Mouse (Mus musculus) urinary bladder, postnatal 10 days (tissue): Measurements from ENCODE around the gene Gm21190.
"Not testable (repeated sequence)": the region's sequence is repeated elsewhere in the genome, so short reads cannot be mapped to it uniquely, and the experiment has no call there.

Source experiments
- DNase-seq: peaks from one replicate; pipeline ENCODE4 v3.0.0; 2022; ENCODE audit warnings: low spot score

Gene Gm21190

DNA sequence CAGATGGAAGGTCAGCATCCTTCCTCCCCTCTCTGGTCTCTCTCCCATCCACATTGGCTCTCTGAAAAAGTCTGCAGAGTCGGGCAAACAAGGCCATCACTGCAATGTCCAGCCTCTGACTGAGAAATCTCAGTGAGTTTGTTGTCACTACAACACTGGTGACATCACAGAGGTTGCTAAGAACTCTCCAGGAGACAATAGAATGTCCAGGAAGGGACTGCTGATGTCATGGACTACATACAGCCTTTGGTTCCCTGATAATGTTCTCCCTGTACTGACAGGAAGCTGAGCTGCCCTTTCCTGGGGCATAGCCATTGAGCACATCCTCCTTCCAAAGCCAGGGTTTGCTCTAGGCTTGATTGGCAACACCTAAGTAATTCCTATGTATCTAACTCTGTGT lies at the start of gene Gm21190:
Gm21190 (minus strand) TSS at position 101 of the 400 bp plus-strand sequence.
- DNase-seq = not testable (repeated sequence)

- DNase-seq = not testable (repeated sequence)
Observed at GRCm38 (mm10) chr5:15577033-15577432, 48.0 kb upstream of the Gm21190 start, which contains the start of gene Gm21083. Gene Gm21083 (plus strand): TSS chr5:15577333.

DNA sequence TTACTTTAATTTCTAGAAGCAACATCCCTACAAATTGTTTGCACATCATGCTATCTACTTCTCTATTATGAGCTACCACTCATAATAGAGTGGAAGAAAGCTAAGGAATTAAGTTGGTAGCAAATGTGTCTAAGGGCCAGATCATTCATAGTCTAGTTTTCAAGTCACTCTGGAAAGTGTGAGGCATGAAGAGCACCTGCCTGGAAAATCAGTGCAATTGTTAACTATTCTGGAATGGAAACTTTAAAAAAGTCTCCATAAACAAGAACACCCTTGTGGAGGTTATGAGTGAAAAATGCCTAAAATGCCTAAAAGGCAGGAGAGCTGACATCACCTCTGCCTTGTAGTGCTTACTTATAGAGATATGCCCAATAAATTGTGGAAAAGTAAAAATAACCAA lies 44.7 kb upstream of the Gm21190 start:
- not testable (repeated sequence) for DNase-seq

DNA sequence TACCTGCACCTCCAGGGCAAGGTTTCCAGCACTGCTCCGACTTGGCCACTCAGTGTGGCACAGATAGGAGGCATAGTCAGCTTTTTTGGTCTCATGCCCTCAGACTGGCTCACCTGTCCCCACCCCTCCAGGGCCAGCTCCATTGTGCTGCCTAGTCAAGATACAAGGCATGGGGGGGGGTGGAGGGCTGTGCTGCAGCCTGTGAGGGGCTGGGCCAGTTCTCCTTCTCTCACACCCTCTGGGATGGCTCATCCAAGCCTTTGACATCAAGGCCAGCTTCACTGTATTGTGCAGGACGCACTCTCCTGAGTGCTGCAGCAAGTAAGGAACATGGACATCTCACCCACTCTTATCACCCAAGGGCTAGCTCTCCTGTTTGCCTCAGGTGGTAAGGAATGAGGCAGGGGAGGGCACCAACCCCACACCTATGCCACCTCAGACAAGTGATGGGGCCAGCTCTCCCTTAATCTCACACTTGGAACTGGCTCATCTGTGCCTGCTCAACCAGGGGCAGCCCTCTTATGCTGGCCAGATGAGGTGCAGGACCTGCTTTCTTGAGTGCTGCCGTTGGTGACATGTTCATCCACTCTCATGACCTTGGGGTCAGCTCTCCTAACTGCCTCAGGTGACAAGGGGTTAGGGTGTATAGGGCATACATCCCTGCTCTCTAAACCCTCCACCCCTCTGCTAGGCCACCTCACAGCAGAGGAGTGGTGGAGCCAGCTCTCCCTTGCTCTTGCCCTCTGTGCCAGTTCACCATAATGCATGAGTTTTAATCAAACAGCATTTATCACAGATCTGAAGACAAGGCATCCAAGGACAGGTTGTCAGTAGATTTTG lies 32.6 kb upstream of the Gm21190 start:
- DNase-seq = not testable (repeated sequence)

DNA sequence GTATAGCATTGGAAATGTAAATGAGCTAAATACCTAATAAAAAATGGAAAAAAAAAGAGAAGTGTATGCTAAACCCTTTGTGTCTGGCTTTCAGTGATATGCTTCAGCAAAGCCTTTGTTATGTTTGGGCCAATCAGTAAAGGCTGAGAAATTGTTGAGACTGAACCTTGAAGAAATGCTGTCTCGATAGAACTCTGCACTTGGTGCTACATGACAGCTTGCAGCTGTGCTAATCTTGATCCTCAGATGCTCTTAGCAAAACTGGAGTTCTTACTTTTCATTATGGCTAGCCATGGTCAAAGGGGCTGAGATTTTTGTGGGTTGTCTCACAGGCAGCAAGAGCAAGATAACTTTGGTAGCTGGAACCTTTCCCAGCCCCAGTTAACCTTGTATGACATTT lies 29.6 kb upstream of the Gm21190 start:
- not testable (repeated sequence) for DNase-seq

- DNase-seq = not testable (repeated sequence)
Observed at GRCm38 (mm10) chr5:15549606-15550005, 20.6 kb upstream of the Gm21190 start.

GRCm38 (mm10) chr5:15549134-15549533 lies 20.1 kb upstream of the Gm21190 start:
- not testable (repeated sequence) for DNase-seq

GRCm38 (mm10) chr5:15548642-15549041 lies 19.6 kb upstream of the Gm21190 start:
- not testable (repeated sequence) for DNase-seq

GRCm38 (mm10) chr5:15522470-15522869 lies 6.6 kb downstream of the Gm21190 start:
- DNase-seq = not testable (repeated sequence)

DNA sequence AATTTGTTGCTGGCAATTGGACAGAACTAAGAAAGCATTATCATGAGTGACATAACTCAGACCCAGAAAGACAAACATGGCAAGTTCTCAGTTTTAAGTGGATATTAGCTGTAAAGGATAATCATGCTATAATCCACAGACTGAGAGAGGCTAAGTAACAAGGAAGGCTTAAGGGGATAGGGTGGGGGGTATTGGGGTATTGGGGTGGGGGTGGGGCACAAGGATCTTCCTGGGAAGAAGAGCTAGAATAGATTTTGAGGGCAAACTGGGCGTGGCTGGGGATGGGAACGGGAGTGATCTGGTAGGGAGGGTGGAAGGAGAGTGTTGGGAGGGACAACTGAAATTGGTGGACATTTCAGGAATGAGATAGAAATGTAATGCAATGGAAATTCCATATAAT lies 7.0 kb downstream of the Gm21190 start:
- not testable (repeated sequence) for DNase-seq

- DNase-seq = not testable (repeated sequence)
Observed at GRCm38 (mm10) chr5:15520418-15520817, 8.6 kb downstream of the Gm21190 start.

DNA sequence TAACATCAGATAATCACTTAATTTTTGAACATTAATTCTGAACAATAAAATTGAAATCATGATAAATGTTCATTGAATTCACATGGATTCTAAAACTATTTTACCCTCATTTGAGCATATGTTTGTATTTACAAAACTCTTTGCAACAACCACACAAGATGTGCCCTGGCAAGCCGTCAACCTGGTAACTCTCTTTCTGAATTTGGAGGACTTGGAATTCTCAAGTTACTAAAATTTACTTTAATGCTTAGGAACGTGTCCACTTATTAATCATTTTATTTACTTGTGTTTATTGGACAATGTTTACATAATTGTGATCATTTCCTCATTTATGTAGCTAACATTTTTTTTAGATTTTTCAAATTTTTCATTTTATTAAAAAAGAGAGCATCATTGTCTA lies 11.9 kb downstream of the Gm21190 start:
- DNase-seq = not testable (repeated sequence)

- not testable (repeated sequence) for DNase-seq
Observed at GRCm38 (mm10) chr5:15512236-15512635, 16.8 kb downstream of the Gm21190 start.

DNA sequence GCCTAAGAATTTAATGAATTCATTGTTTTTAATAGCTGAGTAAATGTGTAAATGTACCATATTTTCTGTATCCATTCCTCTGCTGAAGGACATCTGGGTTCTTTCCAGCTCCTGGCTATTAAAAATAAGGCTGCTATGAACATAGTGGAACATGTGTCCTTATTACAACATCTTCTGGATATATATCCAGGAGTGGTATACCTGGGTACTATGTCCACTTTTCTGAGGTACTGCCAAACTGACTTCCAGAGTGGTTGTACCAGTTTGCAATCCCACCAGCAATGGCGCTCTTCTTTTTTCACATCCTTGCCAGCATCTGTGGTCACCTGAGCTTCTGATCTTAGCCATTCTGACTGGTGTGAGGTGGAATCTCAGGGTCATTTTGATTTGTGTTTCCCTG lies 19.1 kb downstream of the Gm21190 start:
- not testable (repeated sequence) for DNase-seq

DNA sequence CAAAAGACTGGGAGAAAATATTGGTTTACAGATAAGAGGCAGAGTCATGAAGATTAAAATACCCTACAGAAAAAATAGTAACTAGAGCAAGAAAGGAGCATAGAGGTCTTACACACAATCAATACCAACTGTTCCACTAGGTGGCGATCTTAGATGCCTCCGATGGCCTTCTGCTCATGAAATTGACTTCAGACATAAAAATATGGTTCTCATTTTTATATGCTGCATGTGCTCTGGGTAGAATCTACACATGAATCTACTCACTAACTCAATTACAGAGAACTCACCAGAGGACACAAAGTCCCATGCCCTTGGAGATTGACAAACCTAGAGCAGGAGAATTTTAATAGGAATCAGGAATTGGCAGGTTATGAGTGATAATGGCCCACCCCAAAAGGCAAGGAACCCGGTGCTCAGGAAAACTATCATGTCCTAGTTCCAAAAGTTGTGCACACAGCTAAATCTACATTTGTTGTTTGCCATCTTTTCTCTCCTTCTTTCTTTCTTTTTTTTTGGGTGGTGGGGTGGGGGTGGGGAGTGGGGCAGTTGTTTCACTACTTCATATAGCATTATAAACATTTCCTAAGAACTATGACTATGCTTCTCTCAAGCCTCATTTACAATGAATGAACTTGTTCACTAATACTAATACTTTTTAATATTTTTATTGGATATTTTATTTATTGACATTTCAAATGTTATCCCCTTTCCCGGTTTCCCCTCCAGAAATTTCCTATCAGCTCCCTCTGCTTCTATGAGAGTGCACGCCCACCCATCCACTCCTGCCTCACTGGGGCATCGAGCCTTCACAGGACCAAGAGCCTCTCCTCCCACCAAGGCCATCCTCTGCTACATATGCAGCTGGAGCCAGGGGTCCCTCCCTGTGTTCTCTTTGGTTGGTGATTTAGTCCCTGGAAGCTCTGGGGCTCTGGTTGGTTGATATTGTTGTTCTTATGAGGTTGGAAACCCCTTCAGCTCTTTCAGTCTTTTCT lies 20.3 kb downstream of the Gm21190 start:
- peak; percentile 13 for DNase-seq

- not testable (repeated sequence) for DNase-seq
Observed at GRCm38 (mm10) chr5:15507757-15508459, 21.1 kb downstream of the Gm21190 start.

- no peak for DNase-seq
Observed at GRCm38 (mm10) chr5:15507309-15507619, 21.8 kb downstream of the Gm21190 start.

DNA sequence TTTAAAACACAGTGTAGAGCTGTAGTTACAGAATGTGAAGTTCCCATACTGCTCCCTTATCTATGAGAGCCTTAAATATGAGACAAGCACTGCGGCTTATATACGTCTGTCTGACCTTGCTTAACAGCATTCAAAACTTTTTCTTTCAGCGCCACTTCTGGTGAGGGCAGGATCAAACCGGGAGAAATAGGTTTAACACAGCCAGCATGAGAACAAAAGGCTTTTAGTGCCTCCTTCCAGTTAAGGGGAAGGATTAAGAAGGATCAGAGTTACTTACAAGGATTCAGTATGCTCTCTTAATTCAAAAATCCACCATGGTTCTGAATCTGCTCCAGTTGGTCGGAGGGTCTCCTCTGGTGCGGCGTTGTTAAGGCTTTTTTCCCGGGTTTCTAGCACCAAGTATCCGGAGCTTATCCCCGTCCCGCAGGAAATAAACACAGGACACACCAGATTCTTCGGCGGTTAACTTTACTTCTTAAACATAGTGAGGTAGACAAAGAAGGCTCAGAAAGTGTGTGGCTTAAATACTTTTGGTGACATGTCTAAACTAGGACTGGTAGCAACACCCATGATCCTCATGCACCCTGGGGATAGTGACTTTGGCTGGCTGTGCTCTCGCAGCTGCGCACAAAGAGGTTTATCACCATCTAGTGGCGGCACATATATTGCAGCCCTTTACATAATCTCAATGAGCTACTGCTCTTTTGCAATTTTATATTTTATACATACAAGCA lies 22.3 kb downstream of the Gm21190 start:
- DNase-seq = no peak

- not testable (repeated sequence) for DNase-seq
Observed at GRCm38 (mm10) chr5:15498774-15499400, 30.1 kb downstream of the Gm21190 start.

- DNase-seq = not testable (repeated sequence)
Observed at GRCm38 (mm10) chr5:15498350-15498749, 30.7 kb downstream of the Gm21190 start.

DNA sequence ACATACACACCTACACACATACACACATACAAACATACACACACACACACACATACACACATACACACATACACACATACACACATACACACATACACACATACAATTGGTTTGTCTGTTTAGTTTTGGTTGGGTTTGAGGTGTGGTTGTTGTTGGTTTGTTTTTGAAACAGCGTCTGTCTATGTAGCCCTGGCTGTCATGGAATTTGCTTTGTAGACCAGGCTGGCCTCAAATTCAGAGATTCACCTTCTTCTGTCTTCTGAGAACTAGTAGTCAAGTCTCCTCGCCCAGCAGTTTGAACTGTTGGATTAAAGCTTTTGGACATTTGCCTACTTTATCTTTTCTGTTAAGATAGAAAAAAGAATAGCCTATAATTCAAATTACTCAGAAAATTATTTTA lies 38.1 kb downstream of the Gm21190 start:
- DNase-seq = not testable (repeated sequence)
